Mouse (Mus musculus): ENCODE results near the gene Mslnl.

GRCm38 (mm10) chr17:25785281-25785745, 49.5 kb downstream of the Mslnl start, which contains the start of gene Haghl:
- TF ChIP-seq ZC3H11A (IDR thresholded peaks at IDR 0.05; ENCODE audit: borderline replicate concordance, low read depth, low read length) (no peak), ZNF384 (IDR thresholded peaks at IDR 0.05; ENCODE audit: low read depth, low read length) (no peak), HCFC1 (IDR thresholded peaks at IDR 0.05; ENCODE audit: borderline replicate concordance, insufficient read depth, low read length) (no peak; the same call in 1 of the 2 replicates), MAFK (IDR thresholded peaks at IDR 0.05; ENCODE audit: insufficient read depth, low read depth, low read length) (no peak), CHD2 (IDR thresholded peaks at IDR 0.05; ENCODE audit: low read depth, low read length) (no peak)
